Mouse (Mus musculus) intestine, embryonic 16.5 days (tissue): ENCODE results near the gene Ush2a. TPM values are rescaled to one million over a fixed set of nuclear protein-coding genes. Genes with fewer than 3 reads are reported as not detected.

ENCODE experiments used
- ATAC-seq: fragments of 200-750 bp; cut with Nextera tagmentation; 2 replicates; pipeline ENCODE4 v1.8.0; 2017; ENCODE audit warnings: moderate TSS enrichment, moderate library complexity
- H3K27ac ChIP-seq: fragments of 300-500 bp; sonication (generic); 2 replicates; pipeline ENCODE4 v1.5.1; 2014; ENCODE audit warnings: mild to moderate bottlenecking, low read length
- H3K27me3 ChIP-seq: fragments of 300-500 bp; sonication (generic); replicated peaks from 2 replicates; pipeline ENCODE4 v1.6.1; 2014; ENCODE audit warnings: low read length, control low read depth, mixed read lengths; ENCODE audit not compliant: control insufficient read depth, insufficient read depth
- H3K36me3 ChIP-seq: fragments of 300-500 bp; sonication (generic); 2 replicates; pipeline ENCODE4 v1.6.1; 2014; ENCODE audit warnings: low read length, control low read depth; ENCODE audit not compliant: control insufficient read depth, insufficient read depth
- H3K4me1 ChIP-seq: fragments of 300-500 bp; sonication (generic); 2 replicates; pipeline ENCODE4 v1.6.1; 2014; ENCODE audit warnings: low read length, control low read depth, mixed read lengths; ENCODE audit not compliant: control insufficient read depth, insufficient read depth
- H3K4me2 ChIP-seq: fragments of 300-500 bp; sonication (generic); 2 replicates; pipeline ENCODE4 v1.6.1; 2014; ENCODE audit warnings: low read depth, low read length, control low read depth
- H3K4me3 ChIP-seq: fragments of 300-500 bp; sonication (generic); 2 replicates; pipeline ENCODE4 v1.5.1; 2014; ENCODE audit warnings: mild to moderate bottlenecking, low read length
- H3K9ac ChIP-seq: fragments of 300-500 bp; sonication (generic); 2 replicates; pipeline ENCODE4 v1.6.1; 2014; ENCODE audit warnings: low read depth, low read length
- H3K9me3 ChIP-seq: fragments of 300-500 bp; sonication (generic); 2 replicates; pipeline ENCODE4 v1.6.1; 2016; ENCODE audit warnings: low read length, control low read depth; ENCODE audit not compliant: control insufficient read depth
- WGBS: fragments of 180-500 bp; shearing (Covaris S2); extraction: QIAGEN DNeasy Blood & Tissue Kit; methylation state at CpG from one replicate; pipeline ENCODE4 v1.1.7; 2014; 5-methylcytosine and 5-hydroxymethylcytosine counted together
- polyA plus RNA-seq: library from polyadenylated mRNA; unstranded; fragments of >200 nt; fragmentation: Nextera tagmentation; extraction: Ambion mirVana; gene quantifications from 2 replicates; pipeline ENCODE4 v1.2.1, GENCODE M21; 2015

Gene Ush2a
- polyA plus RNA-seq, 1 experiment from 2014 or later: 0.06 TPM

DNA sequence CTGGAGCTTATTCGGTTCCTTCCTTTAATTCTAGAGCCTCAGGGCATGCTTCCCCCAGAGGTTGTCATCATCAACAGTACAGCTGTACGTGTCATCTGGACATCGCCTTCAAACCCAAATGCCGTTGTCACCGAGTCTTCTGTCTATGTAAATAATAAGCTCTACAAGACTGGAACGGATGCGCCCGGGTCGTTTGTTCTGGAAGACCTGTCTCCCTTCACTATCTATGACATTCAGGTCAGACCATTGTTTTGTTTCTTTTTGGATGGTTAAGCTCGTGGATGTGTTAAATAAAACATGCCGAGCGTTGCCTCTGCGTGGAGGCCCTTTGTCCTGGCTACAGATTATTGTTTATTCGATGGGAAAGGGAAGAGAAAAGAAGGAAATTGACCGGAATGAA, 493.2 kb downstream of the Ush2a start:
- Histone ChIP-seq H3K4me2 (no peak overlapping the region), H3K4me1 (no peaks in the 10 kb centered on the region), H3K27ac (no peak overlapping the region), H3K9ac (no peak overlapping the region), H3K9me3 (no peaks in the 10 kb centered on the region), H3K36me3 (no peaks in the 10 kb centered on the region), H3K27me3 (no peaks in the 10 kb centered on the region), H3K4me3 (no peak overlapping the region)
- no peak for ATAC-seq
- WGBS: 64% methylated on average over 15 of the region's 15 CpGs

- no peaks in the 10 kb centered on the region for H3K27me3 ChIP-seq
- no peaks in the 10 kb centered on the region for H3K36me3 ChIP-seq
- no peak overlapping the region for H3K9ac ChIP-seq
- WGBS: 80% methylated on average over 3 of the region's 3 CpGs
- H3K4me1 ChIP-seq: no peaks in the 10 kb centered on the region
- no peak overlapping the region for H3K4me2 ChIP-seq
- H3K9me3 ChIP-seq: no peaks in the 10 kb centered on the region
- H3K27ac ChIP-seq: no peak overlapping the region
- no peak overlapping the region for H3K4me3 ChIP-seq
- ATAC-seq: no peak
These were observed 498.7 kb downstream of the Ush2a start for GRCm38 (mm10) chr1:188760515-188760914.

GRCm38 (mm10) chr1:188762463-188762862, 500.6 kb downstream of the Ush2a start:
- Histone ChIP-seq H3K4me1 (no peaks in the 10 kb centered on the region), H3K9ac (no peak overlapping the region), H3K9me3 (no peaks in the 10 kb centered on the region), H3K4me3 (no peak overlapping the region), H3K4me2 (no peak overlapping the region), H3K36me3 (no peaks in the 10 kb centered on the region), H3K27ac (no peak overlapping the region), H3K27me3 (no peaks in the 10 kb centered on the region)
- ATAC-seq: no peak
- 83% methylated on average over 6 of the region's 6 CpGs for whole genome bisulfite sequencing

DNA sequence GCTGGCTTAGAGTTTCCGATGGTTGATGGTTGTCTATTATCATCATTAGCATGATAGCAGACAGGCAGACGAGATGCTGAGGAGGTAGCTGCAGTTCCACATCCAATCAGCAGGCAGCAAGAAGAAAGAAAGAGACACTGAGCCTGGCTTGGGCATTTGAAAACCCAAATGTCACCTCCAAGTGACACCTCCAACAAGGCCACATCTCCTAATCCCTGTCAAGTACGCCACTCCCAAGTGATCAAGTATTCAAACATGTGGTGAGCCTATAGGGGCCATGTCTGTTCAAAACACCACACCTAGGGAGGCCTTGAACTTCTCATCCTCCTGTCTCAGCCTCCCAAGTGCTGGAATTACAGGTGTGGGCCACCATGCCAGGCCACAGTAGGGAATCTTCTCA, 501.9 kb downstream of the Ush2a start:
- H3K4me3 ChIP-seq: no peak overlapping the region
- H3K4me2 ChIP-seq: no peak overlapping the region
- H3K36me3 ChIP-seq: no peaks in the 10 kb centered on the region
- whole genome bisulfite sequencing: 81% methylated on average over 3 of the region's 3 CpGs
- no peaks in the 10 kb centered on the region for H3K4me1 ChIP-seq
- no peaks in the 10 kb centered on the region for H3K9me3 ChIP-seq
- H3K9ac ChIP-seq: no peak overlapping the region
- no peaks in the 10 kb centered on the region for H3K27me3 ChIP-seq
- H3K27ac ChIP-seq: no peak overlapping the region
- no peak for ATAC-seq

- Histone ChIP-seq H3K27me3 (no peaks in the 10 kb centered on the region), H3K9ac (no peak overlapping the region), H3K27ac (no peak overlapping the region), H3K4me3 (no peak overlapping the region), H3K4me2 (no peak overlapping the region), H3K4me1 (no peaks in the 10 kb centered on the region), H3K9me3 (no peaks in the 10 kb centered on the region), H3K36me3 (no peaks in the 10 kb centered on the region)
- no peak for ATAC-seq
- WGBS: 91% methylated on average over 1 of the region's 1 CpGs
These were observed 509.0 kb downstream of the Ush2a start for GRCm38 (mm10) chr1:188770828-188771227.

- no peak overlapping the region for H3K4me2 ChIP-seq
- no peaks in the 10 kb centered on the region for H3K4me1 ChIP-seq
- H3K36me3 ChIP-seq: no peaks in the 10 kb centered on the region
- H3K9ac ChIP-seq: no peak overlapping the region
- H3K4me3 ChIP-seq: no peak overlapping the region
- H3K9me3 ChIP-seq: no peaks in the 10 kb centered on the region
- H3K27ac ChIP-seq: no peak overlapping the region
- ATAC-seq: no peak
- 90% methylated on average over 7 of the region's 7 CpGs for WGBS
- H3K27me3 ChIP-seq: no peaks in the 10 kb centered on the region
These were observed 510.9 kb downstream of the Ush2a start for GRCm38 (mm10) chr1:188772516-188773229.

DNA sequence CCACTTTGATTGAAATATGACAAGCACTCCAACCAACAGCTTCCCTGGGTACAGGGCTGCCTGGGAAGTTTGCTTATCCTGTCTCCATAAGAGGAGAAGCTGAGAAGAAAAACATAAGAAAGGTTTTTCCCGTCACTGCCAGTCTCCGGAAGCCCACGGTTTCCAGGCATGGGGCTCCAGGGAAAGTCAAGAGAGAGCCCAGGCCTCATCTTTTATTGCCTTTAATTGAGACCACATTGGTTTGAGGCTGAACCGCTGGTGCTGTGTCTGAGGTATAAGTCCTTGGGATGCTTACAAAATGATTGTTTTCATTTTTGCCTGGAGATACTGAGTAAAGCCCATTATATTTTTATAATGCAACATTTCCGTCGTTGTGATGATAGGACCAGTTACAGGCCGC, 511.8 kb downstream of the Ush2a start:
- no peaks in the 10 kb centered on the region for H3K9me3 ChIP-seq
- H3K27me3 ChIP-seq: no peaks in the 10 kb centered on the region
- no peak overlapping the region for H3K27ac ChIP-seq
- no peaks in the 10 kb centered on the region for H3K4me1 ChIP-seq
- no peak for ATAC-seq
- 77% methylated on average over 7 of the region's 7 CpGs for WGBS
- H3K9ac ChIP-seq: no peak overlapping the region
- no peak overlapping the region for H3K4me3 ChIP-seq
- H3K4me2 ChIP-seq: no peak overlapping the region
- H3K36me3 ChIP-seq: no peaks in the 10 kb centered on the region

DNA sequence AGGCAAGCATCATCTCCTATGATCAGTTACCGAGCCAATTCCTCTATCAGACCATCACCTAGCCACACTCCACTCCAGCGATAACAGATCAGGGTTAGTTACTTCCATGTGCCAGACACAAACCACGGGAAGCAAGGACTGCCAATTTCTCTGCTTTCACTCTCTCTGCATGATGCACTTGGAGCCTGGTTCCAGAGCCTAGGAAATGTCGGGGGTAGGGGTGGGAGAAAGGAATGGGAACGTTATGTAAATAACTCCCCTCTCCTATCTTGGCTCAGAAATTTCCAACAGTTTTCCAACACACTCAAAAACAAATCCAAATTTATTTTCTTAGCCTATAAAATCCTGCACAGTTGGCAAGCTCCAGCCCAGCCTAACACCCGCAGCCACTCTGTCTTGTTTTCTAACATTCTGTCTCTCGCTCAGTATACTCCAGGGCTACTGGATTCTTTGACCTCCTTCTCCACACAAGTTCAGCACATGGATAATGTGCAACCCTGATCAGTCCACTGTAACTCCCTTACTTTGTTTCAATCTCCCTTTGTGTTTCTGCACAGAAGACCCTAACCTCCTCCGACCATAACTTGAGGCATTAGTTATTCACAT, 515.8 kb downstream of the Ush2a start:
- Histone ChIP-seq H3K27me3 (no peaks in the 10 kb centered on the region), H3K36me3 (no peaks in the 10 kb centered on the region), H3K4me2 (no peak overlapping the region), H3K9me3 (no peaks in the 10 kb centered on the region), H3K4me1 (no peaks in the 10 kb centered on the region), H3K9ac (no peak overlapping the region), H3K4me3 (no peak overlapping the region), H3K27ac (no peak overlapping the region)
- ATAC-seq: no peak
- 65% methylated on average over 8 of the region's 8 CpGs for WGBS

DNA sequence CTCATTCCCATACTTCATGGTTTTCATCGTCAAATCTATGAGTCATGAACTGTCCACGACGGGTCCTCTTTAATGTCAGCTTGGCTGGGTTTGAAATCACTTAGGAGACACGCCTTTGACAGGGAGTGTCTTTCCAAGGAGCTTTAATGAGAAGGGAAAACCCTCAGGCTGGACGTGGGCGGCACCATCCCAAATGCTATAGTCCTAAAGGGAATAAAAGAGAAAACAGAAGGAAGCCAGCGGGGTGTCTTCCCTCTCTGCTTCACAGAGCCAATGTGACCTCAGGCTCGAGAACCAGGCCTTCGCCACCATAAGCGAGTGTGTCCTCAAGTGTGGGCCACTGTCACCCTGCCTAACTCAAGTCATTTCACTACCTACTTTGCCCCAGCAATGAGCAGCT, 523.2 kb downstream of the Ush2a start:
- Histone ChIP-seq H3K27ac (no peak overlapping the region), H3K36me3 (no peaks in the 10 kb centered on the region), H3K4me1 (no peaks in the 10 kb centered on the region), H3K9ac (no peak overlapping the region), H3K4me3 (no peak overlapping the region), H3K4me2 (no peak overlapping the region), H3K27me3 (no peaks in the 10 kb centered on the region), H3K9me3 (no peaks in the 10 kb centered on the region)
- 78% methylated on average over 10 of the region's 10 CpGs for WGBS
- ATAC-seq: no peak

DNA sequence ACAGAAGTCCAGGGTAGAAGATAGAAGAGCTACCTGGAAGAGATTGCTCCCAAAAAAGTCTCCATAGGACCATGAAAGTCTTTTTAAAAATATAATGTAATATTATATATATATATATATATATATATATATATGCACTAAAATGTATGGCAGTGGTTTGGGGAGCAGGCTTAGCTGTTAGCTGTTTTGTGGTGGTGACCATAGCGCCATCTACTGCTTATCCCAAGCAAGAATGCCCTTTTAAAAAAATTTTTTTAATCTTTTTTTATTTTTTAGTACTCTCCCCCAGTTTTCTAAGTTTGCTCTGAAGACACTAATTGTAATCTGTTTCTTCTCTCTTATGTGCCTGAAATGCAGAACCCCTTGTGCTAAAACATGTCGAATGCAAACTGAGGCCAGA, 543.2 kb downstream of the Ush2a start:
- ATAC-seq: no peak
- no peak overlapping the region for H3K4me3 ChIP-seq
- 30% methylated on average over 2 of the region's 2 CpGs for WGBS
- H3K4me1 ChIP-seq: no peaks in the 10 kb centered on the region
- H3K9me3 ChIP-seq: no peaks in the 10 kb centered on the region
- no peak overlapping the region for H3K4me2 ChIP-seq
- H3K27ac ChIP-seq: no peak overlapping the region
- H3K36me3 ChIP-seq: no peaks in the 10 kb centered on the region
- H3K9ac ChIP-seq: no peak overlapping the region
- H3K27me3 ChIP-seq: no peaks in the 10 kb centered on the region
